Mouse (Mus musculus) embryo, embryonic 11 days (tissue): ENCODE results near the gene Nr1d2.
"Not testable (repeated sequence)": the region's sequence is repeated elsewhere in the genome, so short reads cannot be mapped to it uniquely, and the experiment has no call there.

Source experiments
- DNase-seq: peaks from one replicate; pipeline ENCODE4 v3.0.0-alpha.2; 2015

Nr1d2 gene

DNA sequence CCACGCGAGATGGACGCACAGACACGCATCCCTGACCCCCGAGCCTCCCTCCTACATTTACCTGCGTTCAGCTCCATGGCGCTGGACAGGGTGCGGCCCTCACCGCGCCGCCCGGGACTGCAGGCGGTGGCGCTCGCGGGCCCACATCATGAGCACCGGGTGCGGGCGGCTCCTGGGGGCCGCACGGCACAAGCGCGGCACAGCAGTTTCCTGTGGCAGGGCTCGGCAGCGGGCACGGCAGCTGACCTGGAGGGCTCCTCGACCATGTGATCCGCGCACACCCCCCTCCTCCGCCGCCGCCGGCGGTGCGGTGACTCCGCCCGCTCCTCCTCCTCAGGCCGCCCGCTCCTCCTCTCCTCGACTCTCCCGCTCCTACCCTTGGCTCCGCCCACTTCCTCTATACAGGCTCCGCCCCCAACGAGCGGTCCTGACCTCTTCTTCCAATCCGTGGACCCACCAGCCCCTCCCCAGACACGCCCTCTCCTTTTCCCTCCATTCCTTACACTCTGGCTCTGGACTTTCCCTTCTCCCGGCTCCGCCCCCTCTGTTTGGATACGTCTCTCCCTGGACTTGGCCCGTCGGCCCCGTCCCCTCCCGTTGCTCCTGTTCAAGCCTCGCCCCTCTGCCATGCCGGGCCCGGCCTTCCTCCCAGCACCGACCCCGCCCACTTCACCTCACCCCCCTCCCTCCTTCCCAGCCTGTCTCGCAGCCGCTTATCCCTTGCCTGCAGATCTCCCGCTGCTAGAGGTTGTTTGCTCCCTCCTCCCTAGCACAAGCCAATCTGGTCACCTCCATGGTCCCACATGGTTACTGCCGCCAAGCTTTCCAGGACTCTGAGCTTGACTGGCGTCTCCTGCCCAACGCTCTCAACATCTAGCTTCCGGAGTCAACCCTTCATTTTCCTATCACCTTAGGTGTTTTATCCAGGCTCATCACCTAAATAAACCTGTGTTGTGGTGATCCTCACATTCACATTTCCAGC, at the start of gene Nr1d2:
Nr1d2 (minus strand) TSS at position 378 of the 982 bp plus-strand sequence.
- peak; percentile 98 for DNase-seq

DNA sequence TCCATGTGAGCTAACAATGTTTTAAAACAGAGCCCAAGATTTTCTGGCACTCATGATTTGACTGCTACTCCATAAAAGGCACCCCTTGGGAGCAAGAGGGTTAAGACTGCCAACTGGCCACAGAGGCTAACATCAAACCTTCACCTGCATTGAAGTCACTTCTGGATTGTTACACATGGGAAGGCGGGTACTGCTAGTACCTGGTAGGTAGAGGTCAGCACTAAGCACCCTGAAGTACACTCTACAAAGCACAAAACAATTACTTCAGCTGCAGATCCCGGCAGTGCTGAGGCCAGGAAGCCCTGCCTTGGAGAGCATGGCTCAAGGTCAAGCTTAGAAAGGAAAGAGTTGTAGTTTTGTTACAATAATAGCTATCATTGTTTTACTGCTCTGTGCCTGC, 48.5 kb upstream of the Nr1d2 start:
- no peak for DNase-seq

DNA sequence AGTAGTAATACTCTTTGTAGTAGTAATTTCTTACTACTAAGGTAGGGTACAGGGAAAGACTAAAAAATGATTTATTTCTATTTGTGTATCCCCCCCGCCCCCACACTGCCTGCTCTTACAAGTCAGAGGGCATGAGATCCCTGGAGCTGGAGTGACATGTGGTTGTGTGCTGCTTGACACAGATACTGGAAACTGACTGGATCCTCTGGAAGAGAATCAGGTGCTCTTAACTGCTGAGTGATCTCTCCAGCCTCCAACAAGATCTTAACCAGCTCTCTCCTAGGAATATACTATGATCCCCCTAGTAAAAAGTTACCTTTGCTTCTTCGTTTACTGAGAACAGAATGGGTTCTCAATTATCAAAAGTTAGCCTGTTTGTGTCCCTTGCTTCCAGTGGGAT, 47.5 kb upstream of the Nr1d2 start:
- no peak for DNase-seq

DNA sequence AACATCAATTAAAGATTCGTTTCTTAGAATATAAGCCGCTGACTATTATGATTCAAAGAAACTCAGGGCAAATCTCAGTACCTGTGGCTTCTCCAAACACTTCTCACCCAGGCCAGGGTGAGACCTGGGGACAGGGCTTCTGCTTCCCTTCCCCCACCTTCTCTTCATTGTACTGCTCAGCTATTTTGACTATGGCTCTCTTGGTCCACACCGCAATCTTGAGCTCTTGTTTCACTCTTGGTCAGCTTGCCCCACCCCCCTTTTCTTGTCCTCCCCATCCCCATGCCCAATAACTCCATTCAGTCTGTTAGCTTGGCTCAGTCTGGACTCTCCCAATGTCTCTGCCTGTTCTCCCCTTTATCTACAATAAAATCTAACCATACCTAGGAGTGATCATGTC, 46.5 kb upstream of the Nr1d2 start:
- DNase-seq: no peak

DNA sequence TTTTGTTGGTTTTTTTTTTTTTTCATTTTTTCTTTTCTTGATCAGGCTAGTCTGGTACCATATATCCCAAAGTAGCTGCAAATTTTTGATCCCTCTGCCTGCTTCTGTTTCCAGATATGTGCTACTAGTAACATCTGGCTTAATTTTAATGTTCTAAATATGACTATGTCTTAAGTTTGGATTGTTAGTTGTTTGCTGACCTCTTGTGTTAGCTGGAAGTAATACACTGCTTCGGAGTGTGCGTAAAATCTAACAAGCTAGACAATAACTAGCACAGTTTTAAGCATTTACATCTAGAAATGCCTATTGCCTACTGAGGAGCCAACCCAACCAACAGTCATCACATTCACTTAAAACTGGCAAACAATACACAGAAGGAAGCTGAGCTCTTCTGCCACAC, 45.7 kb upstream of the Nr1d2 start:
- DNase-seq: no peak

DNA sequence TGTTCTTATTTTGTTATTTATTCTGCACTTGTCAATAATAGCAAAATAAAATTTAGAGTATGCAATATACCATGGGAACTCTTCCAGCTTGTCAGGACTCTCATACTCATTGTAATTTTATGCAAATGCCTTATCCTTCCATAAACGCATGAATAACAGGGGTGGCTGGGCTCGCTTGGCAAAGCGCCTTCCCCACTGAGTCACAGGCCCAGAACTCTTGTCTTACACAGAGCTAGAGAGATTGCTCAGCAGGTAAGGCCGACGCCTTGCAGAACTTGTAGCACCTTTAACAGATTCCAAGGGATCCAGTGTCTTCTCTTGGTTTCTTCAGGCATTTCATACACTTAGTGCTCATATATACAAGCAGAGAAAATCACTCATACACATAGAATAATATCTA, 41.4 kb upstream of the Nr1d2 start:
- DNase-seq: no peak

DNA sequence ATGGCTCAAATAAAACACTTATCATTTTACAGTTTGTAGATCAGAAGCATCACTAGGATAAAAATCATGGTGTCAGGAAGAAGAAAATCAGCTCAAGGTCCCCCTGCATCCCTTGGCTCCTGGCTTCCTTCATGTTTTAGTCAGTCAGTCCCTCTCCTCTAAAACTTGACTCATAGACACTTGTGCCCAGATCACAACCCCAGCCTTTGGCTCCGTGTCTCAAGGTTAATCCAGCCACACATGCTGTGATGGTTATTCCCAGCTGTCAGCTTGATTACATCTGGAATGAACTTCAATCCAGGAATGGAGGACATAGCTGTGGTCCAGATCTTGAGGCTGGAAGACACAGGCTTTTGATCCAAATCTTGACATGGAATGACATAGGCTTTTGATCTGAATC, 35.6 kb upstream of the Nr1d2 start:
- DNase-seq: no peak

DNA sequence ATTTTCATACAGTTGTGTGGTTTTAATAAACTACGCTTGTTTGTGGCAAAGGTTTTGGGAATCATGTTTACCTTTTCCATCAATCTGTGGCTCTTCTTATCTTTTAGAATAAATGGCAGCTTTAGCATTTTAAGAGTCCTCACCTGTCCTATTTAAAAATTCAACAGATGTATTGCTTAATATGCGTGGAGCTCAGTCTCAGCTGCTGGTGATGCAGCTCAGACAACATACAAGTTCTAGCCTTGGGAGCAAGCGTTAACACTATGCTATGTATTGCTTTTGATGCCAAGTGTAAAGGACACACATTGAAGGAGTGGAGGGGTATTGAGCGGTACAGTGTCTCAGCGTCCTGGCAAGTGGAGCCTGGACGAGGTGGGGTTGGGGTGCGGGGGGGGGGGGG, 32.7 kb upstream of the Nr1d2 start:
- peak; percentile 13 for DNase-seq

DNA sequence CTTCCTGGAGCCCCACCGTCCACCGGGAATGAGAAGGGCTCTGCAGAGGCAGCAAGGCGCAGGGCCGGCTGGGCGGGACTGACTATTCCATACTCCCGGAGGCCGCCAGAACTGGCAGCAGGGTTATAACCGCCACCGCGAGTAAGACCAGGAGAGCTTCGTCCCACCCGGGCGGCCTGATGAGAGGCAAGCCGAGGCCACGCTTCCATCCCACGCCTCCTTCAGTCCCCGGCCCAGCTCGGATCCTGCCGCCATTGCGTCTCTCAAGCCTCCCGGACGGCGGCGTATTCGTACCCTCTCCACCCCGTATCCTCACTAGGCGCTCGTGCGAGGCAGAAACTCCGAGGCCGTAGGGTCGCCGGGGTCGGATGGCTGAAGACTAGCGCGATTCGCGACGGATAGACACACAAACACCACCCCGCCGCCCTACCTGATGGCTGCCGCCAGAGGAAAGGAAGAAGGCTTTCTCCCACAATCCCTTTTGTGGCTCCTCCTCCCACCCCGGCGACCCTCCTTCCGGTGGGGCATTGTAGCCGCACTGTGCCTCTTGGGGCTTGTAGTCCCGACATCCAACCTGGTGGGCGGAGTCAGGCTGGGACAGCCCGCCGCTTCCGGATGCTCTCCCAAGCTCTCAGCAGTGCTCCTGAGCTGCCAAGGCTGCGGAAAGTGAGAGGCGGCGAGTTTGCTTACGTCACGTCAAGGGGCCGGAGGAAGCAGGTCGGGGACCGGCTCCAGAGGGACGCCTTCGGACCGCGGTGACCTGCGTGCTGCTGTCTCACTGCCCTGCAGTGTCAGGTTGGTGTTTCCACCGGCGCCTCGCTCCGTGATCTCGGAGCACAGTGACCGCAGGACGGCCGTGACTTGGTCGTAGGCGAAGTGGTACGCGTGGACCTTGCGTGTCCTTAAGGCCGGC, 31.9 kb upstream of the Nr1d2 start, which contains the start of the genes Nkiras1 and Rpl15:
Nkiras1 (plus strand) TSS at position 608 of the 913 bp plus-strand sequence.
Rpl15 (minus strand) TSS at position 863 of the 913 bp plus-strand sequence.
- DNase-seq: peak; percentile 99

DNA sequence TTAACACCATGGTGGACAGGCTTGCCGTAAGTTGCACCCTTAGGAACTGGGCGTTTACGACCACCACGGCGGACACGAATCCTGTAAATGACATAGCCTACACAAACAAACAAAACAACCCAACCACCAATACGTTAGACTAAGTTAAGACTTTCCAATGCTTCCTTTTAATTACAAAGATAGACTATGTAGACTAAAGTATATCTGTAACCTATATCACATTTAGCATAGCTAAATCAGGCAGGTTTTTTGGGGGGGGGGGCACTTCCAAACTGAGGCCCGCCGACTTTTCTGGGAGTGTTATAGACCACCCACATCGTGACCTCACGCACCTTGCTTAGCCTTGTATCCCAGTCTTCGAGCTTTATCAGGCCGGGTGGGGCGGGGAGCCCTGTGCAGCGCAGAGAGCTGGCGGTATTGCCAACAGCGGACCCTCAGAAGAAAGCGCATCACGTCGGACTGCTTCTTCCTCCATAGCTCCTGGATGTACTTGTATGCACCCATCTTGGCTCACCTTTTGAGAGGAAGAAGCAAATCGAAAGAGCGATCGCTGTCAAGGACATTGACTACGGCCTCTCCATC, 31.1 kb upstream of the Nr1d2 start:
- DNase-seq: peak; percentile 22

DNA sequence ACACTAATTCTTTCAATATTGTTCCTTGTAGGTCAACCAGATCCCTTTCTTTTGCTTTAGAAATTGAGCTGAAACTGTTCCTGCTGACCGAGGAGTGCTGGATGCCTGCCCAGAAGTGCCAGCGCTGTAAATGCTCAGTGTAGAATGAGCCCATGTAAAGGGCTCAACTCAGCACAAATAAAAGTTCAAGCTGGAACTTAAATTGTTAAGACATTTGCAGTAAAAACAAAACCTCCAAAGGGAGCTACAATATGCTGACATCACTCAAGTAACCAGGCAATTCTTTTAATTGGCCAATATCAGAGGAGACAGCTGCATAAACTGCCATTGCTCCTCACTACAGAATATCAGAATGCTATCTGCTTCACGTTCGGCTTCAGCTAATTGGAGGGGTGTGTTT, 24.5 kb upstream of the Nr1d2 start:
- DNase-seq: no peak

DNA sequence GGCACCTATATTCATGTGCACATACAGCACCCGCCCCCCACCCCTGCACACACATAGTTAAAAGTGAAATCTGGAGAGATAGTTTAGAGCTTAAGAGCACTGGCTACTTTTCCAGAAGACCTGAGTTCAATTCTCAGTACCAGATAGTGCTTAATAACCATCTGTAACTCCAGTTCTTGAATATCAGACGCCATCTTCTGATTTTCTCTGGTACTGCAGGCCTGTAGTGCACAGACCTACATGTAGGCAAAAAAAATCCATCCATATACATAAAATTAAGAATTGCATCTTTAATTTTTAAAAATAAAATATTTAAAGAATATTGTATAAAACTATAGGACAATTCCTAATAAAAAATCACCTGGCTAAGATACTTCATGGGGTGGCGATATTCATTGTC, 22.3 kb upstream of the Nr1d2 start:
- DNase-seq: no peak

DNA sequence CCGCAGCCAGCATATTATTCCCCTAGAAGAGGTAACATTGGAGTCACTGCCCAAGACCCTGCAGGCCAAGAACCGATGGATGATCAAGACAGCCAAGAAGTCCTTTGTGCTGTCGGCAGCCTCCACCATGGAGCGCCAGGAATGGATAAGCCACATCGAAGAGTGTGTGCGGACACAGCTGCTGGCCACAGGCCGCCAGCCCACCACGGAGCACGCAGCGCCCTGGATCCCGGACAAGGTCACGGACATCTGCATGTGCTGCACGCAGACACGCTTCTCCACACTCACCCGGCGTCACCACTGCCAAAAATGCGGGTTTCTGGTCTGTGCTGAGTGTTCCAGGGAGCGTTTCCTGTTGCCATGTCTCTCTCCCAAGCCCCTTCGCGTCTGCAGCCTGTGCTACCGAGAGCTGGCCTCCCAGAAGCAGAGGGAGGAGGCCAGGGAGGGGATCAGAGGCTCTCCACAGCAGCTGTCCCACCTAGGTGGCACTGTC, 3.8 kb upstream of the Nr1d2 start:
- DNase-seq: no peak

DNA sequence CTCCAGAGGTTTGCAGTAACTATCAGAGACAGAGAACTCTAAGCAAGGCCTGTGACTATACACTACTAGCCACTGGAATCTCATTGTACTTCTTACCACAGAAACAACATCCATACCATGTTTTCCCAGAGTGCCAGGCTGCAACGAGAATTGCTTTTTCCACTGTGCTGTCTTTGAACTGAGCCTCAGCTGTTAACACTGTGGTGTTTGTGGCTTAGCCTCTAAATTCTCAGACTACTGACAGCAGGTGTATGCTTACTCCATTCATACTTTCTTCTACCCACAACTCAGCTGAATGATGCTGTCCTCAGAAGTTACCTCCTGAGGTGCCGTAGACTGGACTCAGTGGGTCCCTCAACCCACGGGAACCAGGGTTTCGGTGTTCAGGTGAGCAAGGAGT, 2.9 kb upstream of the Nr1d2 start:
- DNase-seq: no peak

DNA sequence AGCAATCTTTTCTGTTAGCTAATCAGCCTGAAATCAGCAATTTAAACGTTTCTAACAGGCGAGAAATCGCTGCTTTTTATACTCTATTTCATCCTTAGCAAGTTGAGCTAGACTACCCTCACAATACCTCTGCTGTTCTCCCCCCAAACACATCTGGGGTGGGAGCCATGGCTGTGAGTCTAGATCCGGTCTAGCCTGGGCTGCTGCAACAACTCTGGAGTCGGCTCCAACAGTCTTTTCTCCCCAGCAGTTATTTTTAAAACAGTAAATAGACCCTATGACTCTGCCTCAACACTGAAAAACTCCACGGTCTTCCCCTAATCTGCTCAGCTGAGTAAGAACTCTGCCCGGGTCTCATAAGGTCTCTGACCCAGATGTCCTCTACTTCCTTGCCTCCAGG, 1.2 kb upstream of the Nr1d2 start:
- DNase-seq: no peak

DNA sequence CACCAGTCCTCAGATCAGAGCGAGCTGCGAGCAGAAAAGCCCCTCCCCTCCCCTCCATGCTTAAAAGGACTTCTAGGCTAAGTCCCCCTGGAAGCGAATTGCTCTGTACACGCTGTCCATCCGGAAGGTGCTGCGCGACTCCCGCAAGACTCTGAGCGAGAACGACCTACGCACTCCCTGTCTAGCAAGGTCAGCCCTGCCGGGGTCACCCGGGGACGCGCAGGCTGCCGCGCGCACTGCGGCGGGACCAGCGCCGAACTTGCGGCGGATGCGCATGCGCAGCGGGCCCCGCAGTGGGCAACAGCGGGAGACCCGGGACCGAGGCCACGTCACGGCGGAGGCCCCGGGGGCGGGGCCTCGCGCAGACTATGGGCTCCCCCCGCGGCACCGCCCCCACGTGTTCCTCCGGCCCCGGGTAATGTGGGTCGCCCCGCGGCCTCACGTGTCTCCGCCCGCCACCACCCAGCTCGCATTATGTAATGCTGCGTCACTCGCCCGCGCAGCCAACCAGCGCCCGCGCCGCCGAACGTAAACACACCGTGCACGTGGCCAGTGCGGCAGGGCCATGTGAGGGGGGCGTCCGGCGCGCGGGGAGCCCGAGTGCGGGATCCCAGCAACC, 687 bp downstream of the Nr1d2 start:
- DNase-seq: peak; percentile 99

DNA sequence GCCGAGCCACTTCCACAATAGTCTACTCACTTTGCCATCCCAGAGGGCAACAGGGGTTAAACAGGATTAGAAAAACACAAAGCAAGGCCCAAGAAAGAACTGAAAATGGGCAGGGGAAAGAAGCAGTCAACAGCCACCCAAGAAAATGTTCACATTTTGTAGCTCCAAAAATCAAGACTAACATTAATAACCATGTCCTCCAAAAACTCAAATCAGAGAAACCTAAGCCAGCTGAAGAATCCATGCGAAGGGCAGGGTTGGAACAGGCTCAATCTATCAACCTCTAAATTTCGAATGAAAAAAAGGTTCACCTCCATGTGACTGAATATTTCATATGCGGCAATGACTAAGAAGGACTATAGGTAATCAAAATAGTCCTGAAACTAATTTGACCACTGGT, 1.5 kb downstream of the Nr1d2 start:
- peak; percentile 4 for DNase-seq

DNA sequence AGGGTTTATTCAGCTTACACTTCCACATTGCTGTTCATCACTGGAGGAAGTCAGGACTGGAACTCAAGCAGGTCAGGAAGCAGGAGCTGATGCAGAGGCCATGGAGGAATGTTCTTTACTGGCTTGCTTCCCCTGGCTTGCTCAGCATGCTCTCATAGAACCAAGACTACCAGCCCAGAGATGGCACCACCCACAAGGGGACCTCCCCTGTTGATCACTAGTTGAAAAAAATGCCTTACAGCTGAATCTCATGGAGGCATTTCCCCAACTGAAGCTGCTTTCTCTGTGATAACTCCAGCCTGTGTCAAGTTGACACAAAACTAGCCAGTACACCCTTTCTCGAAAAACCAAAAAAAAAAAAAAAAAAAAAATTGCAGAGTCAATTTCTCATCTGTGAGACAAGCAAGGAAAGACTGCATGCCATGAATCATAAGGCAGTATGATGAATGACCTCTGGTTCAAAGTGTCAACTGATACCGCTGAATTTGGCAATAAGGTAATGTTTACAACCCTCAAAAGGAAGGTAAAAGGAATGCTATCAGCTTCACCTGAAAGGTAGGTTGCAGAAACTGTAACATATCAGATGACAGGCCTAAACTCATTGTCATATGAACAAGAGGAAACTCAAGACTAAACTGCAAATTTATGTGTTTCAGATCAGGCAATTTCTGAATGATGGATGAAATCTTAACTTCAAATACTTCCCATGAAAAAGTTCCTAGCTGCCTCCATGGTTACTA, 2.3 kb downstream of the Nr1d2 start:
- not testable (repeated sequence) for DNase-seq

DNA sequence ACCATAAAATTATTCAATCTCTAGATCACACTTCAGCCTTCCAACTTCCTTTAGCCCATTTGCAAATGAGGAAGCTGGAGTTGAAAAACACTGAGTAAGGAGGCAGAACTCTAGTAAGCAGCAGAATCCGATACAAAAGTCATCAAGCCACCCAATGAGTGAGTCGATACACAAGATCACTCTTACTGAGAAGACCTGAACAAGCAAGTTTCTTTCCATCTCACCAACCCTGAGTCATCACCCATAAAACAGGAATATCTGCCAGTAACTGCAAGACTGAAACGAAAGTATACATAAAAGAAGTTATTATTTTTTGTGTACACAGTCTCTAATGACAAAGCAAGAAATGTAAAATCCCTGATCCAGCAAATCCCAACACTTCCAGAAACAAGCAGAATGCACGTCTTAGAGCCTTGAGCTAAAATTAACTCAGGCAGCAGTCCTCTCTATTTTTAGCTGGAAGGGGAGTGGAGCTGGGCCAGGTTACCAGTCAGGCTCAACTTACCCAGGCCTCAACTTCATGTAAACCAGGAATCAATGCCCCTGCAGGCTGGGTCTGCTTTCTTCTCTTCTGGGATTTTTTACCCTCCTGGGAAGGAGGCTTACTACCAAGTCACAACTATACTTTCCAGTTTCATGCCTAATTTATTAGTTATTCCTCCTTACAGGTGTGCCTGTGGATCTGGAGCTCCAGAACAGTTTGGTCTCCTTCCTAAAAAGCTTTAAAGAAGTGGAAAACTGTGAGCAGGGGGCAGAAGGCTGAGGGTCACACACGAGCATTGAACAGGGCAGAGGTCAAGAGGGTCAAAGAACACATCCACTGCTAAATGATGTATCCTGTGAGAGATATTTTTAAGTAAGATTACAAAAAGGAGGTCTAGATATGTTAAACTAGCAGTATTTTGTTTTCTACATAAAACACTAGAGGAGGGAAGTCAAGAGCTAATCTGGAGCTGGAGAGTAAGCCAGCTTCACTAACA, 4.7 kb downstream of the Nr1d2 start:
- DNase-seq: no peak

DNA sequence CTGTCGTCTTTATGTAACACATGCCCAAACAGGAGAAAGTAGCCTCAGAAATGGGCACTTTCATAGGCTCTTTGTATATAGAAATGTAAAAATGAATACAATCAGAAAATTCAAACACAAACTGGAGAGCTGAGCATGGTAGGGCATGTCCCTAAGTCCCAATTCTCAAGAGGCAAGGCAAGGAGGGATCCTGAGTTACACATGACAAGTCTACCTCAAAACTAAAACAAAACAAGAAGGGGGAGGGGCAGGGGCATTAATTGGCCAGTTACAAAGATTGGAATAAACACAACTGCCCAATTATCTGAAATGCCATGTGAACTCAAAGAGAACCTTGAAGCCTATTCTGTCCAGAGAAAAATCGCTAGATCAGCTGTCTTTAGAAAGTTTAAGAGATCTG, 5.9 kb downstream of the Nr1d2 start:
- DNase-seq: no peak
